Mouse (Mus musculus) left cerebral cortex, adult 11 months (tissue): ENCODE results near the gene Dixdc1.

Experiments
- DNase-seq: peaks from one replicate; pipeline ENCODE4 v3.0.0; 2022; ENCODE audit warnings: low spot score

Gene Dixdc1

DNA sequence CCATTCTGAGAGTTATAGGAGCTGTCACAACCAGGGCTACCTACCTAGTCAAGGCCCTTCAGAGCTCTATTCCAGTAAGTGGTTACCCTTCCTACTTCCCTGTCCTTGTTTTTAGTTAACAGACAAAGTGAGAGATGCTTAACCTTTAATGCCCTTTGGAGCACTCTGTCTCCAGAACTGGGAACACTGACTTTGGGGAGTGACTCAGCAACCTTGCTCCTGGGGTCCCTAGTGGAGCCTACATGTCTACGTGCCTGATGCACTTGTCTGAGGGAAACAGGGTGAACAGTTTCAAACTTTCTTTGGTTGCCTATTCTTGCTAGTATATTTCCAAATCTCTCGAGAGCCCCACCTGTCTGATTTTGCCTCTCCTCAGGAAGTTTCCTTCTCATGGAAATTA lies 3.4 kb upstream of the Dixdc1 start:
- no peak for DNase-seq

DNA sequence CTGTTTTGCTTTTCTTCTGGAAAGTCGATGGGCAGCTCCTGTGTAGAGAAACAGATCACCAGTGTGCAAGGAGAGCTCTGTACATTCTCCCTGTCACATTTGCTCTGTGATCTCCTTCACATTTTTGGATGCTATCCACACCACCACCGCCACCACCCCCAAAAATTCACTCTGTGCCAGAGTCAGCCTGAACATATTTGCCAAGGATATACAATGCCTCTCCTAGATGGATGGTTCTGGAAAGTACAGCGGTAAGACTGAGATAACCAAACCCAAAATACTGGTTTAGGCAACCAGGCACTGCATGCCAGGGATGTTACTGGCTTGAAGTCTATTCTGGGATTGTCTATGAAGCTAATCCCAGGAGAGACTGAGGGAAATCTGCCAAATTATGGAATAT lies 2.9 kb upstream of the Dixdc1 start:
- DNase-seq = no peak

DNA sequence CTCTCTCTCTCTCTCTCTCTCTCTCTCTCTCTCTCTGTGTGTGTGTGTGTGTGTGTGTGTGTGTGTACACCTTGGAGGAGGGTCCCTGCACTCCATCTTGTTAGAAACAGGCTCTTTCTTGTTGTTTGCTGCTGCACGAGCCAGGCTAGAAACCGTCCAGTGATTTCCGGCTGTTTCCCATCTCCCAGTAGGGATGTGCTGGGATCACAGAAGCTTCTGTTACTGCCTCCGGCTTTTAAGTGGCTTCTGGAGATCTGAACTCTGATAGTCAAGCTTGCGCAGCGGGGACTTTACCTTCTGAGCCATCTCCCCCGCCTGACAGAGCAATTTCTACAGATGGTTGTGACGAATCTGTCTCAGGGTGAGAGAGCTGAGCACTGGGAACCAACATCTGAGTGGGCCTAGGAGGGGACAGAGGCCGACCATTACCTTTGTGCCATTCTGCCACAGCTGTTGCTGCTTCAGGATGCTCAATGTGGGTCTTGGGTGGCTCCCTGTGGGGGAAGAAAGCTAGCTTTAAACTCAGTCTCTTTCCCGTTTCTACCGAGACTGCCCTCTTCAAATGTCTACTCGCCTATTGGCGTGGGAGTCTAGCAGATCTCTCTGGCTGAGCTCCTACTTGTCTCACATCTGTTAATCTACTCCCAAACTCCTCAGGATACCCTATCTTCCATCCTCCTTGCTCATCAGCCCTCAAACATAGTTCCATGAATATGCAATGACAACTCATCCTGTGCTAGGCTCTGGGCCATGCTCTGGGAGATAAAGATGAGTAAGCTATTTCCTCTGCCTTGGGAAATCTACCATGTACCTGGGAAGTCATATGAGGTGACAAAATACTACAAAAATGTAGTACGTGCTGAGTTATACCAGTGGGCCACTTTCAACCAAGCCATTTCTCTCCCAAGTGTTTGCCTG lies 1.8 kb upstream of the Dixdc1 start:
- no peak for DNase-seq

DNA sequence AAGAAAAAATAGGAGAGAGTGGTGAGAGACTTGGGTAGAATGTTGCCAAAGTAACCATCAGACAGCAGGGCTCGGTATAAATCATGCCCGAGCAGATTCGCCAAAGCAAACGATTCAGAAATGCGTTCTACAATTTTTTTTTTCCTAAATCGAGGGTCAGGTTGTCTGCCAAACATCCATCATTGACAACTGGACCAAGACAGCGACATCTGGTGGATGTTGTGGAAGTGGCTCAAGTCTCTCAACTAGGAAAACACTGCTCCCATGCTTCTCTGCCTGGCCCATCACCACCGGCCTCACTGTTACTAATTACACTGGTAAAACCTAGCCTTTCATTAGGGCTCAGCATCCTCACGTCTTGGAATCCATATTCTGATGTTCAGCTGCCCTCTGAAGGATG lies 4.3 kb downstream of the Dixdc1 start:
- peak; percentile 52 for DNase-seq

DNA sequence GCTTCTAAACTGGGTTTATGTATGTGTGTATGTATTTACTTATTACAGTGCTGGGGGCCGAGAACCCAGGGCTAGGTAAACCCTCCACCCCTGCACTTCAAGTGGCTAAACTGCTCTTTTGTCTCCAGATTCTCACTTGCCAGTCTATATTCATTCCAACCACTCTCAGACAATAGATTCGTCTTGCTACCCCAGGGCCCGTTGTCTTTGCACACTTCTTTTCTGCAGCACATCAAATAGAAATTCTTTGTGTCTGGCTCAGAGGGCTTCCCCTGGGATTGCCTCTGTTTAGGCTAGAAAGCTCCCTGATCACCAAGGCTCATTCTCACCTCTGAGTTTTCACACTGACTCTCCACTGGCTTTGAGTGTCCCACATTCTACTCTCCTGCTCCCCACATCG lies 6.8 kb downstream of the Dixdc1 start:
- no peak for DNase-seq

DNA sequence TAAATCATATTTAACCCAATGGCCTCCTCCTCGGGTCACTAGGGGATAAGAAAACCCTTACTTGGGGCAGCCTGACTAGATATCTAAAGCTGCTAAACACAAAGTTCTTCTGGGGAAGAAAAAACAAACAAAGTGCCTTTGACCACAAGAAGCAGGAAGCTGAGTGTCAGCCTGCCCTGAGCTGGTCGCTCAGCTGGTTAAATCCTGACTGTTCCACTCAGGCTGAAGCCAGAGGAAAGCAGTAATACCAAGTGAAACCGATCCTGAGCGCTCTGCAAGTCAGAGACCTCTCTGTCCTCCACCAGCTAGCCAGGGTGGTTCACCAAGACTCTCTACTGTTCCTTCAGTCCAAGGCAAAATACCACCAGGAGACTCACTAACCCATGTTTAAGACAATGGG lies 9.7 kb downstream of the Dixdc1 start:
- DNase-seq = no peak

DNA sequence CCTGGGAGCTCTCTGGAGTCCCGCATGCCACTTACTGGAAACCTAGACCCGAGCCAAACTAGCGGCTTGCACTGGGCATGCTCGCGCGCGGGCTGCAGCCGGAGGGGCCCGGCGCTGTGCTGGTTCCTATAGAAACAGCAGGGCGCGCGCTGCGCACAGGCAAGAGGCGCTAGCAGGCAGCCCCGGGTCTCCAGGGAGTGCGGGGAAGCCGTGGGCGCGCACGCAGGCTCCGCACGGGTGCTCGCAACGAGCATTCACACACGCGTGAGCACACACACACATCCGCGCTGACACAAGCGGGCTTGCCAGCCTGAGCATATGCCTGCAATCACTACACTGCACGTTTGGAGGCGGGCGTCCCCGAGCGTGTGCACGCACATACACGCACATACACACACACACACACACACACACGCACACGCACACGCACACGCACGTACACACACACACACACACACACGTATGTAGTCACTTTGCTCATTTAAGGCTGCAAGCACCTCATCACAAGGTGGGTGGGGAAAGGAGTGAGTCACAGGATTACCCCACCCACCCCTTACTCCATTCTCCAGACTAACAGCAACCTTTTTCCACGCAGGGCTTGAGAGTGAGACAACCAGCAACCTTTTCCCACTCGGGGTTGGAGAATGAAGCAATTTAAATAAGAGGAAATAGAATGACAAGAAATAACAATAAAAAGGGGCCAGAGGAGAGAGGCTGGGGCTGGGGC lies 11.2 kb downstream of the Dixdc1 start:
- peak; percentile 89 for DNase-seq

DNA sequence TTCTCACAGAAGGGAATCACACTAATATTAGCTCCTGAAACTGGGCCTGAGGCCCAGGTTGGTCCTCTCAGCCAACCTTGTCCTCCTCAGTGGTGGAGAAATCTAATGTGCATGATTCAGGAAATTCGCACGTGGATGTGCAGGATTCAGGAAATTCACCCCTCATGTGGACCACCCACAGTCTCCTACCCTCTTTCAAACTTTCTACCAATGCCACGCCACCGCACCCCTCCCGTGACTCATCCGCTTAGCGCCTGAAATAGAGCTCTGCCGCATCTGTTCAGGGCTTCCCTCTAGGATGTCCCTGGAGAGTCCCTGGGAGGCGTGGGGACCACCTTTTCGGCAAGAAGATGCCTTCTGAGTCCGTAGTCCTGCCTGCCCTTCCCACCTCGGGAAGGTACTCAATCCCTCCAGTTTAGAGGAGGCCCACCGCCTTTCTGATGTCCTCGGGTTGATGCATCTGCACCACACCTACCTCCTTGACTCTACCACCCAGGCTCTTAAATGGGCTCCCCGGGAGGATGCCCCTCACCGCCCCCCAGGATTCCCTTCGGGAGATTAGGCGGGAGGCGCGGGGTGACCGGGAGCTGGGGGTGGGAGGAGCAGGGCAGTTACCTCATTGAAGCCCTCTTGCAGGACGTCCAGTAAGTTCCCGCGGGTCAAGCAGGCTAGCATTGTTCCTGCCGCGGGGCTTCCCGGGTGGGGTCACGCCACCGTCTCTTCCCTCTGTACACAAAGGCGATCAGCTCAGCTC lies 12.0 kb downstream of the Dixdc1 start:
- peak; percentile 44 for DNase-seq

DNA sequence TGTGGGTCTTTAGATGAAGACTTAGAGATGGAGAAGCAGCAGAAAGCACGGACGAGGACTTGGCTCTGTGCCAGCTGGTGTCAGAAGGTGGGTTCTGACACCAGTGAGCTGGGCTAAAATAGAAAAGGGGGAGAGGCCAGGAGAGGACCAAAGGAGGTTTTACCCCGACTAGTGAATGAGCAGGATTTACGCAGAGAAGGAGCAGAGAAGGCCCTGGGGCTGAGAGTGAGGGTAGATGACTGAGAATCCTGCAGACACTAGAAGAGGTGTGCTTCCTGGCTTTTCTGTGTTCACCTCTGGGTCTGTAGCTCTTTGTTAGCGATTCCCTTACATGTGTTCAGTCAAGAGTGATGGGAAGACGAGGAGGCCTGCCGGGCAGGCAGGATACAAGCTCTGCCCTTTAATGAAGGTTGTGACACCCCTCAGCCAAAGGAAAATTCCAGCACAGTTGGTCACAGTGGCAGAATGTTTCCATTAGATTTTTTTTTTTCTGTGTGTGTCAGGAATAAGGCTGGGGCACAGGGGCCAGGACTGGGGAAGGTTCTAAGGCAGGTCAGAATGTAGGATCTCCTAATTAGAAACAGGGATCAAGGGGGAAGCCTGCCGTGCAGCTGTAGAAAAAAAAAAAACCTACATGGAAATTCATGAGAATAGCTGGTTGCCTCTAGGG lies 13.3 kb downstream of the Dixdc1 start:
- DNase-seq = no peak

DNA sequence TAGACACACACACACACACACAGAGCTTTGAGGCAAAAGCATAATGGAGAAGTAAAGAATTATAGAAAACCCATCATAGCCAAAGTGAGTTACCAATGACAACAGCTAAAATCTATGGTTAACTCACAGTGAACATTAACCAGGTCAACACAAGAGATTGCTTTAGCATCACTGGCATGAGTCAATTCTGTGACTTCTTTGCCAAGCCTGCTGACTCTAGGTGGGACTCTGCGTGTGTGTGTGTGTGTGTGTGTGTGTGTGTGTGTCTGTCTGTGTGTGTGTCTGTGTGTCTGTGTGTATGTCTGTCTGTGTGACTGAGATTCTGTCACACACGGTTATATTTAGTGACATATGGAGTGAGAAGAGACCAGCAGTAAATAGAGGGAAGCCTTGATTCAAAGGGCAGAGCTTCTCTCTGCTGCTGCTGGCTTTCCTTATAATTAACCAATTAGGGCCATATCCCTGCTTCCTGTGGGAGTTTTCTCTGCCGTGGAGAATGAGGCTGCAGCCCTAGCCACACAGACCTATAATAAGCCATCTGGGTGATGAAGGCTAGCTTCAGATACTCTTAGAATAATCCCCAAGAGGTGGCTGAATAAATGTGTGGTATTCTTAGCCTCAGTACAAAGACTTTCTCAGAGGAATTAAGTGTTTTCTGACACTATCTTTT lies 14.5 kb downstream of the Dixdc1 start:
- no peak for DNase-seq

DNA sequence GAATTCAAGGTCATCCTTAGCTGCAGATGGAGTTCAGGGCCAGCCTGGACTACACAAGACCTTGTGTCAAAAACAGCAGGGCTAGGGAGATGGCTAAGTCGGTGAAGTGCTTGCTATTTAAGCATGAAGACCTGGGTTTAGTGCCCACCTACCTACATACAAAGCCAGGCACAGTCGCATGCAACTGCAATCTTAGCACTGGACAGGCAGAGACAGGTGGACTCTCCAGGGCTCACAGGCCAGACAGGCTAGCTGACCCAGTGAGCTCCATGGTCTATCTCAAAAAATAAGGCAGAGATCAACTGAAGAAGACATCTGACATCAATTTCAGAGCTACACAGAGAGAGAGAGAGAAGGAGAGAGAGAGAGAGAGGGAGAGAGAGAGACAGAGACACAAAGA lies 15.2 kb downstream of the Dixdc1 start:
- no peak for DNase-seq

DNA sequence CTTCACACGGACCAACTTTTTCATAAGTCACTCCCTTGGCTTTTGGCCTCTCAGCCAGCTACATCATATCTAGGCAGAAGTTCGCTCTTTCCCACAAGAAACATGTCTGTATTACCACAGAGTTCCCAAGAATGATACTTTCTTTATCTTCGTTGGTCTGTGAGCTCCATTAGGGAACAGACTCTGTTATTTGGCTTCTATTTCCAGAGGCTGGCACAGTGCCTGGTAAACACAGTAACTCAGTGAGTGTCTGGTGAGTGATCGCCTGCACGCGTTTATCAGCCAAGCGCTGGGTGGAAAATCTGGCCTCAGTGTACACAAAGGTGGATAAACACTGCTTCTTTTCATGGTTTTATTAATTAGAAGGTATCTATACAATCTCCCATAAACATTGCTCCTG lies 15.9 kb downstream of the Dixdc1 start:
- DNase-seq = no peak

DNA sequence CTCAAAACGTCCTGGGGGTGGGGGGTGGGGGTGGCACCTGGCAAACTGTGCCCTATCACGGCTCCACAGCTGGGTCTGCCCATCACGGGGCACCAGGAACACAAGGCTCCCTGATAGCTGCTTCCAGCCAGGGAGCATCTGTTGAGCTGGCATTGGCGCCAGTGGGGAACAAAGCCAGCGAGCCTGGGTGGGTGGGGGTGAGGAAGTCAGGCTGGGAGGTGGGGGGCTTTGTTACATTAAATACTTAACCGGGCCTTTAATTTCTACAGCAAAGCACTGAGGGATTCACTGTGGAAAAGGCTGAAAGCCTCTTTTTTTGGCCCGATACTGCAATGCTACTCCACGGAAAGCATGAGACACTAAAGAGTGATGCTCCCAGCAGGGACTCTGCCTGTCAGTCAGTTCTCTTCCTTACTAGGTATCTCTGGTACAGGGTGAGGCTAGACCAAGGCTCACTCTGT lies 16.8 kb downstream of the Dixdc1 start:
- no peak for DNase-seq

DNA sequence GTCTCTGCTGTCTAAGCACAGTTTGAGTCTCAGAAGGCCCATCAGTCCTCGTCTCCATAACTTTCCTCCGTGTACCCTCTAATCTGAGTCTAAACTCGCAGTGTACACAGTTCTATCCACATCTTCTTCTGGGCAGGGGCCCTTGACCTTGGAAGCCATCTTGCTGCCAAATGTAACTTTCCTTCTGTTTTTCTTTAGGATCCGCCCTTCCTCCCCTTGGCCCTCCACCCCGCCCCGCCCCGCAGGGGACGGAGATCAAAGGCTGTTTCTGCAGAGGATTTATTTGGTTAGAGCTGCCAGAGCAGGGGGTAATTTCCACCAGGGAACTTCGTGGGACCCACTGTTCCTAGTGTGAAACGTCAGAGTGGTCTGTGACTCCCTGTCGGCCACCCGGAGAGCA lies 18.3 kb downstream of the Dixdc1 start:
- DNase-seq = no peak

DNA sequence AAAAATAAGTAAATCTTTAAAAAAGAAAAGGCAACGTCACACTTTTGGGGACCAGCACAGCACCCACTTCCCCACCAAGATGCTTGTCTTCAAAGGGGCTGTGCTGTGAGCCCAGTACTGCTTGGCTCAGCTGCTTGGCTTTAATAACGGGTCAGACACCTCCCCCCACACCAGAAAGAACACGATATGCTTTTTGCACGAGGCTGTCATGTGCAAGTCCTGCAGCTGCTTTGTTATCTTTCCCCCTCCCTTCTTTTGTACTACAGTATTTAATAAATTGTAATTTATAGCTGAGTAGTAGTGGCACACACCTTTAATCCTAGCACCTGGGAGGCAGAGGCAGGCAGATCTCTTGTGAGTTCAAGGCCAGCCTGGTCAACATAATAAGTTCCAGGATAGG lies 20.4 kb downstream of the Dixdc1 start:
- DNase-seq = no peak

DNA sequence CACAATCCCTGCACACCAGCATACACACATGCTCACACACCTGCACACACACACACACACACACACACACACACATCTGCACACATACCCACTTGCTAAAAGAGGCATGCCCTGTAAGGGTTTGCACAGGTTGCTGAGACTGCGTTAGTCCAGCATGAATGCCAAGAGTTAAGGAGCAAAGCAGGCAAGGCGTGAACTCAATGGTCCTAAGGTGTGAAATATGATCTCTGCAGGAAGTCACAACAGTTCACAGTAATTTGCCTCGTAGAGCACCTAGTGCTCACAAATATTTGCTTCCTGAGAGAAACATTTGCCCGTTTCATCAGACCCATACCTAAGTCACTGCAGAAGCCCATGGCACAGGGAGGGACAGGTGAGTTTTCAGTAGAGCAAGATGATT lies 25.1 kb downstream of the Dixdc1 start:
- DNase-seq = no peak

DNA sequence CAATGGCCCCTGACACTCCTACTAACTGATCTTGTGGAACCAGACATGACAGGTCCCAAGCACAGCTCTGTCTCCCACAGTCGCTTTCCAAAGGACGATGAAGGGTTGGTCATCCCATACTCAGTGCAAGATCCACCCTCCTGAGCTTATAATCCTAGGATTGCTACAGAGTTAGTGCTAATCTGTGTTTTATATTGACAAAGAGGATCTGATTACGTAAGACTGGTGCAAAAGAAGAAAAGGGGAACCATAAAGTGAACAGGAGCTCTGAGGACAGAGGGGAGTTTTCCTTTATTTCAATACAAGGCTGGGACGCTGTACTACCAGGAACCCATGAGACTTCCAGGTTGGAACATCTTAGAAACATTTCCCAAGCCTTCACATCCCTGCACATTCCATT lies 28.0 kb downstream of the Dixdc1 start:
- DNase-seq = no peak

DNA sequence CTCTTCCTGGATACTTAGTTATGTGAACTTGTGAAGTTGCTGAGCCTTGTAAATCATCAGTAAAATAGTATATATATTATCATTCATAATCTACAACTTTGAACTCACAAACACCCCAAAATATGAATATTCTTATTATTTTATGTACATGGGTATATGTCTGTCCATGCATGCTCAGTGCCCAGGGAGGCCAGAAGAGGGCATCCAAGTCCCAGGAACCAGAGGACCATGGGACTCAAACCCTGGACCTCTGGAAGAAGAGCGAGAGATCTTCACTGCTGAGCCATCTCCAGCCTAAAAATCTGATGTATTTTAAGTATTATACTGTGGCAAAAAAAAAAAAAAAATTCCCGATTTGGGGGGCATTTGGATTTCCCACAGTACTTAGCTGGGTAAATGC lies 30.2 kb downstream of the Dixdc1 start:
- no peak for DNase-seq

DNA sequence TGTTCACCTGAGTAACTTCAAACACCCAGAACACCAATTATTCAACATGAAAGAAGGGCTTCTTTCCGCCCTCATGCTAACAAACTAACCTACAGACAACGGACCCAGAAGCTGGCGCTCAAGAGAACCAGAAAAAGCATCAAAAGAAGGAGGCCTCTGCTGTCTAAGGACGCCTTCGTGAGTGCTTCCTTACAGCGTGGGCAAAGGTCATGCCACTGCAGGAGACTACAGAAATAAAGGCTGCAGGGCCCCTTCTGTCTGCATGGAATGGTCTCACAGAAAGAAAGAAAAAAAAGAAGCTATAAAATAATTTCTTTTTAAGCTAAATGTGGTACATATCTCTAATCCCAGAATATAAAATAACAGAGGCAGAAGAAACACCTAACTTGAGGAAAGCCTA lies 34.4 kb downstream of the Dixdc1 start:
- DNase-seq = no peak

DNA sequence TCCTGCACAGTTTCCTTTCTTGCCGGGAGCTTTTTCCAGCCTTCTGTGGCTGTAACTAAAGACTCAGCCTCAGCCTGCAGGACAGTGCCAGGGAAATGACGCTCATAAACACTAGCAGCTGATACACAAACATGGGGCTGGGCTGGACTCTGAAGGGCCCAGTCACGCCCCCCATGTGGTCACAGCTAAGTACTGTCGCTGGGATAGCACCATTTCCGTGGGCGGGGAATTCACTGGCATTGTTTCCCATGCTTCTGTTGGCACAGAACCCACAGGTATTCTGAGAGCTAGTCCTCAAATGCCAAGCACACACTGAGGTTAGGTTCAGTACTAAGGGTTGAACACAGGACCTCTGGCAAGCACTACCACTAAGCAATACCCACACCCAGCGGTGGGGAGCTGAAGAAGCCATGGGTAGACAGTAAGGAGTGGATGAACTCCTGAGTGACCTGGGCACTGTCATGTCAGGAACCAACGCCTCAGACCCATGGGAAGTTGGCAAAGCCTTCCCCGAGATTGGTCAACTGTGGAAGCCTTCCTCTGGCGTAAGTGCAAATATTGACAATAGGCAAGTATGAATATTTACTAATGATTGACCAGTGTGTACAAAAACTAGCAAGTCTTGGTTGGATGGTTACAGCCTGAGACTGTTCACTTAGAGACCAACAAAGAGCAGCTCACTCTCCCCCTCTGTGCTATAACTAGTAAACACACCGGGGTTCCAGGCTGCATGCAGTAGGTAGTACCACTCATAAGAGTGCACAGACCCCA lies 38.2 kb downstream of the Dixdc1 start:
- DNase-seq = peak; percentile 43
